17 mouse cellular contexts compared by ENCODE assay signal in the genomic region with DNA sequence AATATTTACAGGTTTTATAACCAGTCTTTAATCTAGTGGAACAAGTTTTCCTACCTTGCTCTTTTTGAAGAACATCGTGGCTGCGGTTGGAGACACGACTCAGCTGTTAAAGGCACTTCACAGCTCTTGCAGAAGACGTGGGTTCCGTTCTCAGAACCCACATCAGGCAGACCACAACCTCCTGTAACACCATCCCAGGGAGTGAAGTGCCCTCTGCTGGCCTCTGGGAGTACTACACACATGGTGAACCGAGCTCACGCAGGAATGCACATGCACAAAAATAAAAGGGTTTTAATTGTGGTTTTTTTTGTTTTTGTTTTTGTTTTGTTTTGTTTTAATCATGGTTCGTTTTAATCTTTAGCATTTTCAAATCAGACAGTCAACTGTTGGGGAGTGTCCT. TPM values are rescaled to one million over a fixed set of nuclear protein-coding genes. Genes with fewer than 3 reads are reported as not detected.
DNase-seq lines count a peak whose midpoint lies in the region; ATAC-seq and TF ChIP-seq lines count a peak whose summit lies in the region.
"Had no signal": no experiment of that assay in that cellular context is flagged by ENCODE, and none has a peak within 500 bp of the region (broad histone marks: within the 10 kb centered on the region; RNA-seq: fewer than 3 reads in every experiment).

No protein-coding gene starts in this region.

- H3K27me3 ChIP-seq in Patski, result peaks cover 19% of the 10 kb centered on the region
- H3K27me3 ChIP-seq in small intestine, adult 2 months (ENCODE audit: control insufficient read depth, insufficient read depth, low read length), result no peaks in the 10 kb centered on the region

- TF ChIP-seq POLR2A in lung, adult 2 months (IDR thresholded peaks at IDR 0.05; ENCODE audit: borderline replicate concordance, extremely low read depth, low read depth, low read length), result no peak
- no peak for TF ChIP-seq POLR2A in small intestine, adult 2 months (IDR thresholded peaks at IDR 0.05; ENCODE audit: low read depth, low read length)

- TF ChIP-seq CTCF in lung, adult 2 months (IDR thresholded peaks at IDR 0.05; ENCODE audit: insufficient read depth, low read length), result 0 out of 2 replicates have a peak, but pooled peaks have one; percentile 13
- peak; percentile 62 for TF ChIP-seq CTCF in Patski (IDR thresholded peaks at IDR 0.05)
- peak; percentile 61; the same call in 1 of the 2 replicates for TF ChIP-seq CTCF in small intestine, adult 2 months (IDR thresholded peaks at IDR 0.05; ENCODE audit: extremely low read depth, insufficient read length, insufficient replicate concordance, low read depth, low read length)

- no peaks in the 10 kb centered on the region for H3K4me1 ChIP-seq in lung, adult 2 months (ENCODE audit: control insufficient read depth, insufficient read depth, low read length)
- H3K4me1 ChIP-seq in small intestine, adult 2 months (ENCODE audit: control insufficient read depth, insufficient read depth, insufficient read length, low read length), result peaks cover 6% of the 10 kb centered on the region
- H3K4me1 ChIP-seq: heart, embryonic 10.5 days; liver, embryonic 13.5 days had no signal

- 80% methylated on average over 8 of the region's 8 CpGs for WGBS in lung, adult 2 months
- 86% methylated on average over 8 of the region's 8 CpGs for WGBS in small intestine, adult 2 months

- DNase-seq in CD4-positive, CD25-positive, alpha-beta regulatory T cell, adult 2 months (ENCODE audit: low read depth, low spot score), result peak; percentile 69
- DNase-seq in lung, adult 2 months, result no peak
- no peak for DNase-seq in lung, postnatal 10 days
- DNase-seq in Patski (ENCODE audit: low read depth, low spot score), result no peak
- DNase-seq in adrenal gland, postnatal 4 days (ENCODE audit: low spot score in 2 of 2), result no peak
- no peak for DNase-seq in left cerebral cortex, postnatal 4 days
- DNase-seq: adrenal gland, postnatal 36 days; liver, embryonic 13.5 days had no signal

- no peak overlapping the region for H3K27ac ChIP-seq in small intestine, adult 2 months (ENCODE audit: insufficient read depth, low read depth, low read length)
- H3K27ac ChIP-seq: heart, embryonic 10.5 days; hindbrain, embryonic 14.5 days; liver, embryonic 13.5 days; midbrain, embryonic 10.5 days had no signal

- POLR2A ChIA-PET in Patski (lab: Charles Lee), result interaction anchor here (0.5 to 0.6 kb wide), 2 partner anchors 85 to 114 kb away, joined by 3 read pairs; no protein-coding TSS in a partner anchor

- CTCF ChIA-PET in Patski (lab: Charles Lee), result interaction anchor here (1.0 kb wide), 1 partner anchor 105 kb away, joined by 3 read pairs; no protein-coding TSS in a partner anchor

- ATAC-seq in CD4-positive, CD25-positive, alpha-beta regulatory T cell, adult 4 months, result no peak
- ATAC-seq in Patski, result no peak

- intact Hi-C loops in left cerebral cortex, postnatal 4 days (cut with DNase I), result no loop called here

- H3K4me3 ChIP-seq in lung, adult 2 months (replicated peaks; ENCODE audit: extremely low read depth, low read depth, low read length), result no peak overlapping the region
- no peak overlapping the region for H3K4me3 ChIP-seq in small intestine, adult 2 months (ENCODE audit: low read depth, low read length)
- H3K4me3 ChIP-seq: heart, embryonic 10.5 days; liver, embryonic 13.5 days; midbrain, embryonic 10.5 days had no signal

- H3K36me3 ChIP-seq in small intestine, adult 2 months (ENCODE audit: control insufficient read depth, insufficient read depth, low read length), result no peaks in the 10 kb centered on the region
- H3K36me3 ChIP-seq: heart, embryonic 10.5 days; liver, embryonic 13.5 days; midbrain, embryonic 10.5 days had no signal

- in situ Hi-C loops in Patski (cut with MboI; ENCODE audit: low pct_unique_long_range_greater_than_20kb), result no loop called here

RNA-seq across cellular contexts. Expression of a gene that starts 17.4 kb away (rescaled TPM):
- 1 to 10 TPM; 5.0 to 6.0 TPM for polyA plus RNA-seq in CD4-positive, CD25-positive, alpha-beta regulatory T cell, adult 4 months (2017; shearing (Covaris generic))
- 0.34 TPM in 1 of 2 replicates, not detected in the other for polyA plus RNA-seq in lung, adult 2 months (2012; rRNA removed)
- 0.98 TPM for polyA plus RNA-seq in Patski (2021)
- not detected in 2 replicates for polyA plus RNA-seq in small intestine, adult 2 months (2012; rRNA removed)
- under 1 TPM in 1 of 2 experiments, not detected in 1; 0.45 TPM for total RNA-seq in adrenal gland, postnatal 4 days (2021)
- not detected for total RNA-seq in left cerebral cortex, postnatal 4 days (2021)
- total RNA-seq: layer of hippocampus, adult 18-20 months had no signal
- polyA plus RNA-seq: hindbrain, embryonic 14.5 days had no signal

RNA-seq across cellular contexts. Expression of a gene that starts 18.8 kb away (rescaled TPM):
- 10 to 100 TPM; 25.9 to 53.6 TPM for polyA plus RNA-seq in CD4-positive, CD25-positive, alpha-beta regulatory T cell, adult 4 months (2017; shearing (Covaris generic))
- polyA plus RNA-seq in lung, adult 2 months (2012; rRNA removed), result 55.6 and 56.7 TPM in 2 replicates
- polyA plus RNA-seq in Patski (2021), result 94.8 TPM
- 46.3 and 105 TPM in 2 replicates for polyA plus RNA-seq in small intestine, adult 2 months (2012; rRNA removed)
- 10 to 100 TPM; 74.7 to 84.1 TPM for total RNA-seq in adrenal gland, postnatal 4 days (2021)
- 10 to 100 TPM; 60.7 to 64.9 TPM for total RNA-seq in left cerebral cortex, postnatal 4 days (2021)

RNA-seq across cellular contexts. Expression of a gene that starts 22.5 kb away (rescaled TPM):
- polyA plus RNA-seq in CD4-positive, CD25-positive, alpha-beta regulatory T cell, adult 4 months (2017; shearing (Covaris generic)), result 10 to 100 TPM; 77.0 to 98.7 TPM
- polyA plus RNA-seq in lung, adult 2 months (2012; rRNA removed), result 6.4 and 10.1 TPM in 2 replicates
- not detected for polyA plus RNA-seq in Patski (2021)
- polyA plus RNA-seq in small intestine, adult 2 months (2012; rRNA removed), result 6.6 and 9.7 TPM in 2 replicates
- total RNA-seq in adrenal gland, postnatal 4 days (2021), result 1 to 10 TPM in 1 of 2 experiments, under 1 TPM in 1; 0.36 to 1.4 TPM
- total RNA-seq in left cerebral cortex, postnatal 4 days (2021), result under 1 TPM; 0.38 to 0.46 TPM
- total RNA-seq: common myeloid progenitor, adult 5-6 weeks; layer of hippocampus, adult 18-20 months had no signal

RNA-seq across cellular contexts. Expression of a gene that starts 29.8 kb away (rescaled TPM):
- not detected for polyA plus RNA-seq in CD4-positive, CD25-positive, alpha-beta regulatory T cell, adult 4 months (2017; shearing (Covaris generic))
- not detected in 2 replicates for polyA plus RNA-seq in lung, adult 2 months (2012; rRNA removed)
- polyA plus RNA-seq in Patski (2021), result not detected
- not detected in 2 replicates for polyA plus RNA-seq in small intestine, adult 2 months (2012; rRNA removed)
- total RNA-seq in adrenal gland, postnatal 4 days (2021), result not detected
- total RNA-seq in left cerebral cortex, postnatal 4 days (2021), result not detected
- total RNA-seq: adrenal gland, postnatal 36 days; common myeloid progenitor, adult 5-6 weeks; layer of hippocampus, adult 18-20 months; neutrophil, adult 5-6 weeks had no signal
- polyA plus RNA-seq: forebrain, embryonic 11.5 days; heart, embryonic 10.5 days; hindbrain, embryonic 14.5 days; liver, embryonic 13.5 days; midbrain, embryonic 10.5 days had no signal

RNA-seq across cellular contexts. Expression of a gene that starts 57.1 kb away (rescaled TPM):
- polyA plus RNA-seq in CD4-positive, CD25-positive, alpha-beta regulatory T cell, adult 4 months (2017; shearing (Covaris generic)), result 1 to 10 TPM; 1.0 to 9.6 TPM
- polyA plus RNA-seq in lung, adult 2 months (2012; rRNA removed), result not detected in 2 replicates
- 16.4 TPM for polyA plus RNA-seq in Patski (2021)
- not detected in 2 replicates for polyA plus RNA-seq in small intestine, adult 2 months (2012; rRNA removed)
- total RNA-seq in adrenal gland, postnatal 4 days (2021), result 10 to 100 TPM; 23.3 to 26.6 TPM
- 10 to 100 TPM; 24.2 to 26.4 TPM for total RNA-seq in left cerebral cortex, postnatal 4 days (2021)
- total RNA-seq: neutrophil, adult 5-6 weeks had no signal
